Mouse (Mus musculus) CH12.LX (cell line): ENCODE measurements around the gene Tas2r143. TPM values are rescaled to one million over a fixed set of nuclear protein-coding genes. Genes with fewer than 3 reads are reported as not detected.

Experiments used
- polyA plus RNA-seq: library from polyadenylated mRNA; unstranded; fragments of >175 nt; gene quantifications from 2 replicates; pipeline ENCODE4 v1.2.1, GENCODE M21; 2012; ENCODE audit warnings: low read depth; ENCODE audit not compliant: insufficient read length
- total RNA-seq, 2 experiments: library from RNA; depleted of rRNA; stranded (reverse); fragments of 300-350 nt in 1 of 2; fragments of >200 nt in 1 of 2; gene quantifications; 2 replicates each; pipeline ENCODE4 v1.2.3; 2012 to 2014

Gene Tas2r143
- total and polyA plus RNA-seq, 3 experiments, result not detected

Other genes with a start within 250 kb of the Tas2r143 start
- gene Tas2r144, start 184.9 kb upstream of the Tas2r143 start, total RNA-seq (2012; rRNA removed), result not detected in 2 replicates
- gene Tas2r144, start 184.9 kb upstream of the Tas2r143 start, total RNA-seq (2014; rRNA removed), result not detected in 2 replicates
- gene Tas2r144, start 184.9 kb upstream of the Tas2r143 start, polyA plus RNA-seq, result not detected in 2 replicates
- gene Gstk1, start 154.3 kb upstream of the Tas2r143 start, total RNA-seq (2012; rRNA removed), result 0.71 and 0.85 TPM in 2 replicates
- 0.55 and 1.0 TPM in 2 replicates for gene Gstk1, start 154.3 kb upstream of the Tas2r143 start, total RNA-seq (2014; rRNA removed)
- gene Gstk1, start 154.3 kb upstream of the Tas2r143 start, polyA plus RNA-seq, result 0.44 and 0.59 TPM in 2 replicates
- gene Tmem139, start 138.3 kb upstream of the Tas2r143 start, total RNA-seq (2012; rRNA removed), result not detected in 2 replicates
- not detected in 2 replicates for gene Tmem139, start 138.3 kb upstream of the Tas2r143 start, total RNA-seq (2014; rRNA removed)
- 0.20 TPM in 1 of 2 replicates, not detected in the other for gene Tmem139, start 138.3 kb upstream of the Tas2r143 start, polyA plus RNA-seq
- gene Casp2, start 135.3 kb upstream of the Tas2r143 start, total RNA-seq (2012; rRNA removed), result 22.6 and 24.7 TPM in 2 replicates
- 42.8 and 47.8 TPM in 2 replicates for gene Casp2, start 135.3 kb upstream of the Tas2r143 start, total RNA-seq (2014; rRNA removed)
- 29.0 and 31.6 TPM in 2 replicates for gene Casp2, start 135.3 kb upstream of the Tas2r143 start, polyA plus RNA-seq
- gene Clcn1, start 113.6 kb upstream of the Tas2r143 start, total RNA-seq (2012; rRNA removed), result 0.04 TPM in 2 replicates
- 0.08 and 0.18 TPM in 2 replicates for gene Clcn1, start 113.6 kb upstream of the Tas2r143 start, total RNA-seq (2014; rRNA removed)
- gene Clcn1, start 113.6 kb upstream of the Tas2r143 start, polyA plus RNA-seq, result 0.26 and 0.50 TPM in 2 replicates
- 0.04 TPM in 1 of 2 replicates, not detected in the other for gene Fam131b, start 75.6 kb upstream of the Tas2r143 start, total RNA-seq (2012; rRNA removed)
- 0.05 TPM in 2 replicates for gene Fam131b, start 75.6 kb upstream of the Tas2r143 start, total RNA-seq (2014; rRNA removed)
- 0.09 TPM in 1 of 2 replicates, not detected in the other for gene Fam131b, start 75.6 kb upstream of the Tas2r143 start, polyA plus RNA-seq
- 1.8 and 2.2 TPM in 2 replicates for gene Zyx, start 50.6 kb upstream of the Tas2r143 start, total RNA-seq (2012; rRNA removed)
- 0.86 and 1.1 TPM in 2 replicates for gene Zyx, start 50.6 kb upstream of the Tas2r143 start, total RNA-seq (2014; rRNA removed)
- 8.0 and 11.4 TPM in 2 replicates for gene Zyx, start 50.6 kb upstream of the Tas2r143 start, polyA plus RNA-seq
- not detected in 2 replicates for gene Epha1, start 27.0 kb upstream of the Tas2r143 start, total RNA-seq (2012; rRNA removed)
- not detected in 2 replicates for gene Epha1, start 27.0 kb upstream of the Tas2r143 start, total RNA-seq (2014; rRNA removed)
- gene Epha1, start 27.0 kb upstream of the Tas2r143 start, polyA plus RNA-seq, result not detected in 2 replicates
- gene Tas2r135, start 5.2 kb downstream of the Tas2r143 start, total RNA-seq (2012; rRNA removed), result not detected in 2 replicates
- not detected in 2 replicates for gene Tas2r135, start 5.2 kb downstream of the Tas2r143 start, total RNA-seq (2014; rRNA removed)
- gene Tas2r135, start 5.2 kb downstream of the Tas2r143 start, polyA plus RNA-seq, result not detected in 2 replicates
- gene Tas2r126, start 34.3 kb downstream of the Tas2r143 start, total RNA-seq (2012; rRNA removed), result not detected in 2 replicates
- gene Tas2r126, start 34.3 kb downstream of the Tas2r143 start, total RNA-seq (2014; rRNA removed), result not detected in 2 replicates
- not detected in 2 replicates for gene Tas2r126, start 34.3 kb downstream of the Tas2r143 start, polyA plus RNA-seq
- gene Olfr458, start 65.0 kb downstream of the Tas2r143 start, total RNA-seq (2012; rRNA removed), result not detected in 2 replicates
- not detected in 2 replicates for gene Olfr458, start 65.0 kb downstream of the Tas2r143 start, total RNA-seq (2014; rRNA removed)
- gene Olfr458, start 65.0 kb downstream of the Tas2r143 start, polyA plus RNA-seq, result not detected in 2 replicates
- not detected in 2 replicates for gene Olfr457, start 76.1 kb downstream of the Tas2r143 start, total RNA-seq (2012; rRNA removed)
- gene Olfr457, start 76.1 kb downstream of the Tas2r143 start, total RNA-seq (2014; rRNA removed), result not detected in 2 replicates
- not detected in 2 replicates for gene Olfr457, start 76.1 kb downstream of the Tas2r143 start, polyA plus RNA-seq
- gene Olfr456, start 87.0 kb downstream of the Tas2r143 start, total RNA-seq (2012; rRNA removed), result not detected in 2 replicates
- gene Olfr456, start 87.0 kb downstream of the Tas2r143 start, total RNA-seq (2014; rRNA removed), result not detected in 2 replicates
- not detected in 2 replicates for gene Olfr456, start 87.0 kb downstream of the Tas2r143 start, polyA plus RNA-seq
- gene Olfr455, start 147.3 kb downstream of the Tas2r143 start, total RNA-seq (2012; rRNA removed), result not detected in 2 replicates
- gene Olfr455, start 147.3 kb downstream of the Tas2r143 start, total RNA-seq (2014; rRNA removed), result not detected in 2 replicates
- gene Olfr455, start 147.3 kb downstream of the Tas2r143 start, polyA plus RNA-seq, result not detected in 2 replicates
- gene Tcaf3, start 197.5 kb downstream of the Tas2r143 start, total RNA-seq (2012; rRNA removed), result not detected in 2 replicates
- gene Tcaf3, start 197.5 kb downstream of the Tas2r143 start, total RNA-seq (2014; rRNA removed), result not detected in 2 replicates
- not detected in 2 replicates for gene Tcaf3, start 197.5 kb downstream of the Tas2r143 start, polyA plus RNA-seq
- gene Tcaf2, start 245.0 kb downstream of the Tas2r143 start, total RNA-seq (2012; rRNA removed), result not detected in 2 replicates
- not detected in 2 replicates for gene Tcaf2, start 245.0 kb downstream of the Tas2r143 start, total RNA-seq (2014; rRNA removed)
- gene Tcaf2, start 245.0 kb downstream of the Tas2r143 start, polyA plus RNA-seq, result not detected in 2 replicates